Mouse (Mus musculus) ES-Bruce4 (cell line): ENCODE data around the gene Hsdl2. TPM values are rescaled to one million over a fixed set of nuclear protein-coding genes. Genes with fewer than 3 reads are reported as not detected.
"Not testable (repeated sequence)": the region's sequence is repeated elsewhere in the genome, so short reads cannot be mapped to it uniquely, and the experiment has no call there.

Source experiments
- H3K27ac ChIP-seq: 2 replicates; pipeline ENCODE4 v1.5.1; 2012; ENCODE audit warnings: low read length, inconsistent platforms; ENCODE audit not compliant: insufficient read depth
- H3K27me3 ChIP-seq: 2 replicates; pipeline ENCODE4 v1.6.1; 2012; ENCODE audit warnings: mild to moderate bottlenecking, low read length, inconsistent platforms; ENCODE audit not compliant: control insufficient read depth, poor library complexity, insufficient read depth, severe bottlenecking
- H3K36me3 ChIP-seq: 2 replicates; pipeline ENCODE4 v1.6.1; 2012; ENCODE audit warnings: inconsistent platforms, mild to moderate bottlenecking, low read length, moderate library complexity; ENCODE audit not compliant: control insufficient read depth, poor library complexity, insufficient read depth, severe bottlenecking
- H3K4me1 ChIP-seq: one replicate; pipeline ENCODE4 v1.8.1; 2011; ENCODE audit warnings: low read length; ENCODE audit not compliant: control insufficient read depth, insufficient read depth
- H3K4me3 ChIP-seq: 2 replicates; pipeline ENCODE4 v1.5.1; 2011; ENCODE audit warnings: low read depth, mild to moderate bottlenecking, low read length
- H3K9ac ChIP-seq: 2 replicates; pipeline ENCODE4 v1.6.1; 2012; ENCODE audit warnings: low read depth, mild to moderate bottlenecking, inconsistent platforms; ENCODE audit not compliant: poor library complexity, severe bottlenecking
- H3K9me3 ChIP-seq: replicated peaks from 2 replicates; pipeline ENCODE4 v1.6.1; 2012; ENCODE audit warnings: mild to moderate bottlenecking, low read length, inconsistent platforms; ENCODE audit not compliant: control insufficient read depth, poor library complexity, insufficient read depth, severe bottlenecking
- CTCF ChIP-seq: IDR thresholded peaks from one replicate; pipeline ENCODE4 v1.8.1; 2011; ENCODE audit warnings: low read depth, low read length
- EP300 ChIP-seq: IDR thresholded peaks from 2 replicates; pipeline ENCODE4 v1.6.1; 2011; ENCODE audit warnings: low read depth, low read length; ENCODE audit not compliant: insufficient read depth
- POLR2A ChIP-seq: IDR thresholded peaks from one replicate; pipeline ENCODE4 v1.8.1; 2011; ENCODE audit warnings: low read length; ENCODE audit not compliant: insufficient read depth
- polyA plus RNA-seq: library from polyadenylated mRNA; stranded (reverse); fragments of >200 nt; gene quantifications from 2 replicates; pipeline ENCODE4 v1.2.4, GENCODE M21; 2011; ENCODE audit warnings: low read depth; ENCODE audit not compliant: missing spikeins, insufficient read depth, insufficient read length

The Hsdl2 gene
- polyA plus RNA-seq, 1 experiment = 27.3 TPM

DNA sequence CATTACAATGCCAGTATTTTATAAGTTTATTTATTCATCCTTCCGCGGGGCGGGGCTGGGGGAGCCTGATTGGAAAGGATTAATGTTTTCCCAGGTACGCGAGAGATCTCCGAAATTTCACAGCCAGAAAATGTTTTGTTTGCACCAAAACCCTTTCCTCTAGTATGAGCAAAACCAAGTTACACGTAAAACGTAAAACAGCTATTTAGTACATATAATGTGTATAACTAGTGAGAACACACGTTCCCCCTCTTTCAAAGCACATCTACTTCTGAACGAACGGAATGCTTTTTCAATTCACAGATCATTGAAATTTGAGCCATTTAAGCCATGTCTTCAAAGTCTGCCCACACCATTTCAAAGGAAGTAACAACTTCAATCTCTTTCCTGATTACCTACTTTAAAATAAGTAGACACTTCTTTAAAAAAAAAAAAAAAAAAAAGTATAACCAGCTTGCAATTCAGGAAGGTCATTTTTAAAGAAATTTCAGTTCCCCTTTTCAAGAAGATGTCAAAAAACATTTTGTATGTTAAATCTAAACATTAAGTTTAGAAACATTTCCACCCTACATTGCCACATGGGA, 31.3 kb upstream of the Hsdl2 start:
- Histone ChIP-seq H3K27me3 (peaks cover 1% of the 10 kb centered on the region; the same call in 1 of the 2 replicates), H3K36me3 (no peaks in the 10 kb centered on the region), H3K9ac (peak overlapping the region; percentile 68), H3K4me3 (no peak overlapping the region; the same call in 1 of the 2 replicates), H3K4me1 (no peaks in the 10 kb centered on the region), H3K27ac (no peak overlapping the region), H3K9me3 (no peaks in the 10 kb centered on the region)
- no peak for TF ChIP-seq CTCF
- no peak for TF ChIP-seq EP300
- TF ChIP-seq POLR2A = no peak

GRCm38 (mm10) chr4:59551901-59552300, 29.5 kb upstream of the Hsdl2 start:
- H3K9ac ChIP-seq = no peak overlapping the region
- no peaks in the 10 kb centered on the region for H3K4me1 ChIP-seq
- H3K9me3 ChIP-seq = no peaks in the 10 kb centered on the region
- no peak overlapping the region for H3K4me3 ChIP-seq
- H3K36me3 ChIP-seq = no peaks in the 10 kb centered on the region
- no peak overlapping the region for H3K27ac ChIP-seq
- peaks cover 1% of the 10 kb centered on the region; the same call in 1 of the 2 replicates for H3K27me3 ChIP-seq
- TF ChIP-seq EP300 (no peak), CTCF (no peak)

- TF ChIP-seq POLR2A = no peak
- TF ChIP-seq EP300 = no peak
- no peak for TF ChIP-seq CTCF
- Histone ChIP-seq H3K4me1 (peaks cover 1% of the 10 kb centered on the region), H3K9ac (no peak overlapping the region), H3K4me3 (no peak overlapping the region), H3K36me3 (no peaks in the 10 kb centered on the region), H3K9me3 (no peaks in the 10 kb centered on the region), H3K27me3 (no peaks in the 10 kb centered on the region; the same call in 1 of the 2 replicates), H3K27ac (no peak overlapping the region)
Measured at GRCm38 (mm10) chr4:59552835-59553234, 28.5 kb upstream of the Hsdl2 start.

DNA sequence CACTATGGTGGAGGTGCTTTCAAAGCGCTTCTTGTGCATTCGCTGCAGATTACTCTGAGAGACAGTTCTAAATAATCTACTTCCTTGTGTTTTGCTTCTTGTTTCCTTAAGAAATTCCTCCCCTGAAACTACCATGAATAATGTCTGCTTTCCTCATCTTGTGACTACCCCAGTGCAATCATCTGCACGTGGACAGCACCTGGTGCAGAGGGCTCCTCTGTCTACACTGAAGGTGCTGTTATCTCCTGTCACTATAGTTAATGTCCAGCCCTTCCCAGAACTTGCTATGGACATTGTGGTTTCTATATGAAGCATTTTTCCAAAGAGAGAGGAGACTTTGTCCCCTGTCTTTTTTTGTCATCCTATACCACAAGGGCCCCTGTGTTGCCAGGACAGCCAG, 27.8 kb upstream of the Hsdl2 start:
- H3K9me3 ChIP-seq = no peaks in the 10 kb centered on the region
- no peaks in the 10 kb centered on the region for H3K36me3 ChIP-seq
- H3K27ac ChIP-seq = no peak overlapping the region
- H3K27me3 ChIP-seq = no peaks in the 10 kb centered on the region; the same call in 1 of the 2 replicates
- TF ChIP-seq EP300 (no peak), CTCF (no peak), POLR2A (no peak)
- peaks cover 1% of the 10 kb centered on the region for H3K4me1 ChIP-seq
- H3K9ac ChIP-seq = no peak overlapping the region
- H3K4me3 ChIP-seq = no peak overlapping the region

GRCm38 (mm10) chr4:59555177-59555576, 26.2 kb upstream of the Hsdl2 start:
- no peaks in the 10 kb centered on the region for H3K36me3 ChIP-seq
- no peak for TF ChIP-seq POLR2A
- no peak for TF ChIP-seq CTCF
- TF ChIP-seq EP300 = no peak
- H3K27me3 ChIP-seq = no peaks in the 10 kb centered on the region; the same call in 1 of the 2 replicates
- no peak overlapping the region for H3K9ac ChIP-seq
- peaks cover 1% of the 10 kb centered on the region for H3K4me1 ChIP-seq
- H3K4me3 ChIP-seq = no peak overlapping the region
- H3K27ac ChIP-seq = no peak overlapping the region
- no peaks in the 10 kb centered on the region for H3K9me3 ChIP-seq

GRCm38 (mm10) chr4:59557343-59557742, 24.0 kb upstream of the Hsdl2 start:
- not testable (repeated sequence) for H3K4me3 ChIP-seq, H3K27me3 ChIP-seq

More at GRCm38 (mm10) chr4:59557343-59557742, 24.0 kb upstream of the Hsdl2 start:
- not testable (repeated sequence) for H3K36me3 ChIP-seq, H3K4me1 ChIP-seq, H3K9me3 ChIP-seq, H3K27ac ChIP-seq, H3K9ac ChIP-seq
